Mouse (Mus musculus): ENCODE data around the gene Slc25a43.

Gene Slc25a43

DNA sequence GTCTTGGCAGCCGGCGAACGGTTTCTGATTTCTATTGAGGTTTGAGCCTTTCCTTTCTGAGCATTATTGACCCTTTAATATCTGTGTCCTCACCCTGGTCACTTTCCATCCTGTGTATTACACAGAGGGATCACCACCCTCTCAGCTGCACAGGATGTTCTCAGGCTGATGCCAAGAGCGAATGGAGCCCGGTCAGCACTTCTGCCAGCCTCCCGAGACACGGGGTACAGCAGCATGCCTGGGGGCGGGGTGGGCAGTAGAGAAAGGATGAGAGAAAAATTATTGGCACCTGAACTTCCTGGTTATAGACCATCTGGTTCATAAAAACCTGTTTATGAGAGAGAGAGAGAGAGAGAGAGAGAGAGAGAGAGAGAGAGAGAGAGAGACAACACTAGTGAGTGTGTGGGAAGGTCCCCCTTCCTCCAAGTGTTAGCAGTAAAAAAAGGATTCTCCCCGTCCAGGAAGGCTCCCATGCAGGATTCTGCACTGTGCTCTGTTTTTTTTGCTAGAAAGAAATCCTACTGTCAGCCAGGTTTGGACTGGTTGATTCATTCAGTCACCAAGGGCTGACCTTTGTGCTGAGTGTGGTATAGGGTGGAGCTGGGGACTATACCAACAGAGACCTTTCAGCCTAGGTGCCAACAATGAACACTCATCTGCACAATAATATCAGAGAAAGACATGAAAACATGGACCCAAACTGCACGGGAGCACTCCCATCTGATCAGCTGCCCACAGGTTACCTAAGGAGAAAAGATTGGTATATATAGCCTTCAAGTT, 80.7 kb downstream of the Slc25a43 start:
- peak; percentile 53 for DNase-seq (ENCODE audit: low spot score)

DNA sequence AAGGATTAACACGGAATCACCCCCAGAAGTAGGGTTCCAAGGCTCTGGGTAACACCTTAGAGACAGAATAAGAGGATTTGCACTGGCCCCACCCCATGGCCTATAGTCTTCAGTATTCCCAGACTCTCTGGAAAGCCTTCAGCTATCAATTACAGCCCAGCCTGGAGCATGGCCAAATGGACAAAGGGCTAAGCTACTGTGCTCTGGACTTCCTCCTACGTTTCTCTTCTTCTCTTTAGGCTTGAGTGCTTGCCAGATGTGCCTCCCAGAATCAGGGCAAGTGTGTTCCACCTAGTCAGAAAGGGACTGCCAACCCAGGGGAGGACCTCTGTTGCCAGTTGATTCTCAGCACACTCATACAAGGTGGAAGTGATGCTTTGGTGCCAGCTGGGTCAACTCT, 81.6 kb downstream of the Slc25a43 start:
- peak; percentile 95 for DNase-seq (ENCODE audit: low spot score)
